Mouse (Mus musculus): Measurements from ENCODE around the gene Bptf.

GRCm38 (mm10) chr11:107057391-107057790 lies 74.5 kb downstream of the Bptf start:
- TF ChIP-seq CTCF (IDR thresholded peaks at IDR 0.05; ENCODE audit: low read depth) (no peak), EP300 (IDR thresholded peaks at IDR 0.05; ENCODE audit: low read depth) (no peak)

Data from liver, postnatal 0 days (tissue).